In the genomic region with DNA sequence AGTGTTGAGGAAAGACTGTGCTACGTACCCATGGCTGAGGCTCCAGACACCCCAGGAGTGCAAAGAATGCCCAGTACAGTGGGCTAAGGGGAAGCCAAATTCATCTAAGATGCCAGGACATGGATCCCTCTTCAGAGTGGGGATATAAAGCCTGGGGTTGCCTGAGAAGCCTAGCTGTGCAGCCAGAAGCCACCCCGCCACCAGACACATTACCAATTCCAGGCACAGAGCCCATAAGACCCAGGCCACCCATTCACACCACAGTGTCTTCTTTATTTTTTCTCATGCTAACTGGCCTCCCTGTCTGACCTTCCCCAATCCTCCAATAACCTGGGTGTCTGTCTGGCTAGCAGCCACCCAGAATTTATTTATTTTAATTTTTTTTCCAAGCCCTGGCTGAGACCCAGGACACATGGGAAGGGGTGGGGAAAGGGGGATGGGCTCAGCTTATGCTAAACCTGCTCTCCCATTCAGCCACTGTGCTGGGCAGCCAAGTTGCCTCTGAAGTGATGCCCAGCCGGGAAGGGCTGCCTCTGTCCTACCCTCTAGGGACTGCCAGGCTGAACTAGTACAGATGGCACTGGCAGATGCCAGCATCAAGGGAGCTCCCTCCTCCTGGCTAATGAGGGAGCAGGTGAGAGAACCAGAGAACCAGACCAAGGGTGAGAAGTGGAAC, we compare ENCODE assay signal across 12 mouse cellular contexts.
DNase-seq lines count a peak whose midpoint lies in the region; ATAC-seq and TF ChIP-seq lines count a peak whose summit lies in the region.
"Had no signal": no experiment of that assay in that cellular context is flagged by ENCODE, and none has a peak within 500 bp of the region (broad histone marks: within the 10 kb centered on the region; RNA-seq: fewer than 3 reads in every experiment).

No protein-coding gene starts in this region.

- no peak overlapping the region for H3K4me3 ChIP-seq in forebrain, embryonic 12.5 days (replicated peaks)
- H3K4me3 ChIP-seq in forebrain, embryonic 10.5 days, result no peak overlapping the region
- H3K4me3 ChIP-seq in neural tube, embryonic 11.5 days (ENCODE audit: low read depth, low read length), result no peak overlapping the region
- no peak overlapping the region for H3K4me3 ChIP-seq in forebrain, postnatal 0 days (ENCODE audit: low read depth, low read length)
- H3K4me3 ChIP-seq in neural tube, embryonic 13.5 days, result no peak overlapping the region
- H3K4me3 ChIP-seq: embryonic facial prominence, embryonic 12.5 days; liver, embryonic 15.5 days had no signal

- ATAC-seq in forebrain, embryonic 12.5 days (ENCODE audit: low FRiP score), result peak; percentile 72
- ATAC-seq in neural tube, embryonic 11.5 days (ENCODE audit: insufficient read depth, low FRiP score, low TSS enrichment), result peak; percentile 50; the same call in 1 of the 2 replicates
- ATAC-seq in forebrain, postnatal 0 days, result peak; percentile 86
- peak; percentile 89 for ATAC-seq in neural tube, embryonic 13.5 days (ENCODE audit: low read depth)

- peaks cover 1% of the 10 kb centered on the region for H3K4me1 ChIP-seq in forebrain, embryonic 12.5 days
- peaks cover 2% of the 10 kb centered on the region; the same call in 1 of the 2 replicates for H3K4me1 ChIP-seq in forebrain, embryonic 10.5 days
- H3K4me1 ChIP-seq in neural tube, embryonic 11.5 days (ENCODE audit: control insufficient read depth, insufficient read depth, low read length), result no peaks in the 10 kb centered on the region
- peaks cover 13% of the 10 kb centered on the region; the same call in 1 of the 2 replicates for H3K4me1 ChIP-seq in forebrain, postnatal 0 days (ENCODE audit: insufficient read depth)
- peaks cover 46% of the 10 kb centered on the region for H3K4me1 ChIP-seq in neural tube, embryonic 13.5 days (replicated peaks)
- H3K4me1 ChIP-seq: liver, embryonic 15.5 days had no signal

- H3K27me3 ChIP-seq in forebrain, embryonic 12.5 days, result no peaks in the 10 kb centered on the region
- H3K27me3 ChIP-seq in forebrain, embryonic 10.5 days (ENCODE audit: poor library complexity, severe bottlenecking), result no peaks in the 10 kb centered on the region
- no peaks in the 10 kb centered on the region for H3K27me3 ChIP-seq in neural tube, embryonic 11.5 days (ENCODE audit: control insufficient read depth, insufficient read depth, low read length)
- no peaks in the 10 kb centered on the region for H3K27me3 ChIP-seq in forebrain, postnatal 0 days (ENCODE audit: insufficient read depth, low read length)
- no peaks in the 10 kb centered on the region for H3K27me3 ChIP-seq in neural tube, embryonic 13.5 days
- H3K27me3 ChIP-seq: embryonic facial prominence, embryonic 12.5 days; liver, embryonic 15.5 days had no signal

- 74% methylated on average over 3 of the region's 3 CpGs for WGBS in forebrain, embryonic 12.5 days
- WGBS in forebrain, embryonic 10.5 days, result 83% methylated on average over 3 of the region's 3 CpGs
- WGBS in neural tube, embryonic 11.5 days, result 83% methylated on average over 3 of the region's 3 CpGs
- 29% methylated on average over 3 of the region's 3 CpGs for WGBS in forebrain, postnatal 0 days
- WGBS in neural tube, embryonic 13.5 days, result 40% methylated on average over 3 of the region's 3 CpGs

- no peak for TF ChIP-seq CTCF in forebrain, postnatal 0 days (IDR thresholded peaks at IDR 0.05; ENCODE audit: low read depth)

- H3K36me3 ChIP-seq in forebrain, embryonic 12.5 days (replicated peaks), result no peaks in the 10 kb centered on the region
- H3K36me3 ChIP-seq in forebrain, embryonic 10.5 days (replicated peaks), result no peaks in the 10 kb centered on the region
- no peaks in the 10 kb centered on the region for H3K36me3 ChIP-seq in neural tube, embryonic 11.5 days (ENCODE audit: control insufficient read depth, insufficient read depth, low read length)
- H3K36me3 ChIP-seq in forebrain, postnatal 0 days (ENCODE audit: insufficient read depth), result no peaks in the 10 kb centered on the region
- H3K36me3 ChIP-seq in neural tube, embryonic 13.5 days, result no peaks in the 10 kb centered on the region
- H3K36me3 ChIP-seq: embryonic facial prominence, embryonic 12.5 days; liver, embryonic 15.5 days had no signal

- DNase-seq in forebrain, embryonic 10.5 days (ENCODE audit: extremely low spot score, low spot score), result no peak
- DNase-seq in neural tube, embryonic 11.5 days (ENCODE audit: low spot score), result no peak
- no peak for DNase-seq in neural tube, embryonic 10.5 days (ENCODE audit: extremely low spot score, low spot score)
- DNase-seq in forebrain, postnatal 0 days, result peak; percentile 69
- no peak for DNase-seq in kidney, adult 9 months
- DNase-seq in Muller cell, postnatal 12 days (ENCODE audit: inconsistent ontology term), result no peak
- DNase-seq: adrenal gland, postnatal 36 days; gastrocnemius, postnatal 14 days had no signal

- peak overlapping the region; percentile 56; the same call in 1 of the 2 replicates for H3K27ac ChIP-seq in forebrain, embryonic 12.5 days
- H3K27ac ChIP-seq in forebrain, embryonic 10.5 days, result no peak overlapping the region
- H3K27ac ChIP-seq in neural tube, embryonic 11.5 days (ENCODE audit: low read depth, low read length), result no peak overlapping the region
- 0 out of 2 replicates have a peak overlapping the region, but pooled peaks have one; percentile 9 for H3K27ac ChIP-seq in forebrain, postnatal 0 days (ENCODE audit: low read depth, low read length)
- H3K27ac ChIP-seq in neural tube, embryonic 13.5 days (replicated peaks), result peak overlapping the region; percentile 52
- H3K27ac ChIP-seq: embryonic facial prominence, embryonic 12.5 days; liver, embryonic 15.5 days had no signal

- no peak overlapping the region for H3K4me2 ChIP-seq in forebrain, embryonic 12.5 days
- H3K4me2 ChIP-seq in neural tube, embryonic 11.5 days (ENCODE audit: low read depth), result no peak overlapping the region
- no peak overlapping the region for H3K4me2 ChIP-seq in forebrain, postnatal 0 days (ENCODE audit: low read depth)
- H3K4me2 ChIP-seq in neural tube, embryonic 13.5 days, result no peak overlapping the region
- H3K4me2 ChIP-seq: embryonic facial prominence, embryonic 12.5 days; liver, embryonic 15.5 days had no signal

- no peak overlapping the region for H3K9ac ChIP-seq in forebrain, embryonic 12.5 days
- H3K9ac ChIP-seq in neural tube, embryonic 11.5 days (ENCODE audit: low read length), result no peak overlapping the region
- no peak overlapping the region for H3K9ac ChIP-seq in forebrain, postnatal 0 days
- no peak overlapping the region for H3K9ac ChIP-seq in neural tube, embryonic 13.5 days
- H3K9ac ChIP-seq: embryonic facial prominence, embryonic 12.5 days; liver, embryonic 15.5 days had no signal

- no peaks in the 10 kb centered on the region for H3K9me3 ChIP-seq in forebrain, embryonic 12.5 days
- H3K9me3 ChIP-seq in forebrain, embryonic 10.5 days, result no peaks in the 10 kb centered on the region
- no peaks in the 10 kb centered on the region for H3K9me3 ChIP-seq in neural tube, embryonic 11.5 days (ENCODE audit: control insufficient read depth, low read length)
- no peaks in the 10 kb centered on the region for H3K9me3 ChIP-seq in forebrain, postnatal 0 days (ENCODE audit: low read length)
- no peaks in the 10 kb centered on the region for H3K9me3 ChIP-seq in neural tube, embryonic 13.5 days
- H3K9me3 ChIP-seq: embryonic facial prominence, embryonic 12.5 days; liver, embryonic 15.5 days had no signal

Comparison
In these comparisons a context has a peak if more than half of its experiments do, and no peak if none do; other contexts are left out.
1. H3K27ac ChIP-seq: peak in forebrain, embryonic 12.5 days (single experiment), forebrain, postnatal 0 days (single experiment) and neural tube, embryonic 13.5 days (single experiment); none in forebrain, embryonic 10.5 days (single experiment) and neural tube, embryonic 11.5 days (single experiment).
2. Peak in every context shown above with its lines, with median percentiles within 50 percentile points of each other: ATAC-seq.